Mouse (Mus musculus) neural tube, embryonic 12.5 days (tissue): Measurements from ENCODE around the gene Umad1. TPM values are rescaled to one million over a fixed set of nuclear protein-coding genes. Genes with fewer than 3 reads are reported as not detected.

ENCODE experiments used
- ATAC-seq: fragments of 200-750 bp; cut with Nextera tagmentation; 2 replicates; pipeline ENCODE4 v1.8.0; 2017; ENCODE audit warnings: low read depth, mild to moderate bottlenecking, moderate TSS enrichment, moderate library complexity; ENCODE audit not compliant: low FRiP score
- H3K27ac ChIP-seq: fragments of 300-500 bp; sonication (generic); 2 replicates; pipeline ENCODE4 v1.5.1; 2016
- H3K27me3 ChIP-seq: fragments of 300-500 bp; sonication (generic); replicated peaks from 2 replicates; pipeline ENCODE4 v1.6.1; 2016; ENCODE audit warnings: mild to moderate bottlenecking
- H3K36me3 ChIP-seq: fragments of 300-500 bp; sonication (generic); 2 replicates; pipeline ENCODE4 v1.6.1; 2016; ENCODE audit warnings: mild to moderate bottlenecking
- H3K4me1 ChIP-seq: fragments of 300-500 bp; sonication (generic); 2 replicates; pipeline ENCODE4 v1.6.1; 2016
- H3K4me2 ChIP-seq: fragments of 300-500 bp; sonication (generic); replicated peaks from 2 replicates; pipeline ENCODE4 v1.6.1; 2016; ENCODE audit warnings: mild to moderate bottlenecking
- H3K4me3 ChIP-seq: fragments of 300-500 bp; sonication (generic); 2 replicates; pipeline ENCODE4 v1.5.1; 2016
- H3K9ac ChIP-seq: fragments of 300-500 bp; sonication (generic); 2 replicates; pipeline ENCODE4 v1.6.1; 2016; ENCODE audit warnings: mild to moderate bottlenecking
- H3K9me3 ChIP-seq: fragments of 300-500 bp; sonication (generic); 2 replicates; pipeline ENCODE4 v1.6.1; 2016; ENCODE audit warnings: mild to moderate bottlenecking
- WGBS: fragments of 180-500 bp; shearing (Covaris S2); methylation state at CpG from one replicate; pipeline ENCODE4 v1.1.7; 2016; 5-methylcytosine and 5-hydroxymethylcytosine counted together
- polyA plus RNA-seq: library from polyadenylated mRNA; unstranded; fragments of >200 nt; fragmentation: Nextera tagmentation; extraction: Ambion mirVana; gene quantifications from 2 replicates; pipeline ENCODE4 v1.2.1, GENCODE M21; 2016

Umad1 gene
- polyA plus RNA-seq, 1 experiment from 2014 or later = 30.5 TPM

- ATAC-seq = no peak
- Histone ChIP-seq H3K9ac (no peak overlapping the region), H3K4me2 (no peak overlapping the region), H3K36me3 (no peaks in the 10 kb centered on the region), H3K27ac (no peak overlapping the region), H3K9me3 (no peaks in the 10 kb centered on the region), H3K27me3 (no peaks in the 10 kb centered on the region), H3K4me1 (no peaks in the 10 kb centered on the region), H3K4me3 (no peak overlapping the region)
- 87% methylated on average over 5 of the region's 5 CpGs for WGBS
These were observed 236.2 kb downstream of the Umad1 start for GRCm38 (mm10) chr6:8495109-8495826.

- ATAC-seq = no peak
- H3K4me2 ChIP-seq = no peak overlapping the region
- no peak overlapping the region for H3K4me3 ChIP-seq
- no peaks in the 10 kb centered on the region for H3K9me3 ChIP-seq
- H3K27me3 ChIP-seq = no peaks in the 10 kb centered on the region
- WGBS = 91% methylated on average over 4 of the region's 4 CpGs
- H3K4me1 ChIP-seq = no peaks in the 10 kb centered on the region
- H3K36me3 ChIP-seq = no peaks in the 10 kb centered on the region
- no peak overlapping the region for H3K9ac ChIP-seq
- H3K27ac ChIP-seq = no peak overlapping the region
These were observed 236.7 kb downstream of the Umad1 start for GRCm38 (mm10) chr6:8495827-8496222.

- Histone ChIP-seq H3K9ac (no peak overlapping the region), H3K27me3 (no peaks in the 10 kb centered on the region), H3K9me3 (no peaks in the 10 kb centered on the region), H3K4me1 (no peaks in the 10 kb centered on the region), H3K27ac (no peak overlapping the region), H3K36me3 (no peaks in the 10 kb centered on the region), H3K4me2 (no peak overlapping the region), H3K4me3 (no peak overlapping the region)
- 78% methylated on average over 6 of the region's 6 CpGs for WGBS
- ATAC-seq = no peak
These were observed 238.3 kb downstream of the Umad1 start for GRCm38 (mm10) chr6:8497234-8497867.

- WGBS = 54% methylated on average over 6 of the region's 6 CpGs
- no peaks in the 10 kb centered on the region for H3K4me1 ChIP-seq
- H3K9ac ChIP-seq = no peak overlapping the region
- no peak overlapping the region for H3K4me3 ChIP-seq
- no peaks in the 10 kb centered on the region for H3K9me3 ChIP-seq
- H3K4me2 ChIP-seq = no peak overlapping the region
- no peak overlapping the region for H3K27ac ChIP-seq
- ATAC-seq = no peak
- no peaks in the 10 kb centered on the region for H3K36me3 ChIP-seq
- no peaks in the 10 kb centered on the region for H3K27me3 ChIP-seq
These were observed 238.8 kb downstream of the Umad1 start for GRCm38 (mm10) chr6:8497868-8498257.

GRCm38 (mm10) chr6:8498961-8499360 lies 239.9 kb downstream of the Umad1 start:
- H3K36me3 ChIP-seq = no peaks in the 10 kb centered on the region
- H3K9ac ChIP-seq = no peak overlapping the region
- no peak overlapping the region for H3K27ac ChIP-seq
- no peaks in the 10 kb centered on the region for H3K27me3 ChIP-seq
- H3K9me3 ChIP-seq = no peaks in the 10 kb centered on the region
- H3K4me3 ChIP-seq = no peak overlapping the region
- no peak overlapping the region for H3K4me2 ChIP-seq
- 92% methylated on average over 3 of the region's 3 CpGs for WGBS
- ATAC-seq = no peak
- no peaks in the 10 kb centered on the region for H3K4me1 ChIP-seq

- 59% methylated on average over 3 of the region's 3 CpGs for WGBS
These were observed 244.9 kb downstream of the Umad1 start for GRCm38 (mm10) chr6:8503953-8504352.

GRCm38 (mm10) chr6:8504521-8505228 lies 245.6 kb downstream of the Umad1 start:
- Histone ChIP-seq H3K27me3 (no peaks in the 10 kb centered on the region), H3K9ac (no peak overlapping the region), H3K4me3 (no peak overlapping the region), H3K4me1 (no peaks in the 10 kb centered on the region), H3K4me2 (no peak overlapping the region), H3K36me3 (no peaks in the 10 kb centered on the region), H3K9me3 (no peaks in the 10 kb centered on the region), H3K27ac (no peak overlapping the region)
- no peak for ATAC-seq
- WGBS = 88% methylated on average over 6 of the region's 6 CpGs

More at GRCm38 (mm10) chr6:8503953-8504352, 244.9 kb downstream of the Umad1 start:
- Histone ChIP-seq H3K4me1 (no peaks in the 10 kb centered on the region), H3K4me2 (no peak overlapping the region), H3K4me3 (no peak overlapping the region), H3K27me3 (no peaks in the 10 kb centered on the region), H3K27ac (no peak overlapping the region), H3K9ac (no peak overlapping the region), H3K36me3 (no peaks in the 10 kb centered on the region), H3K9me3 (no peaks in the 10 kb centered on the region)
- ATAC-seq = no peak

- Histone ChIP-seq H3K9ac (no peak overlapping the region), H3K4me3 (no peak overlapping the region)
- ATAC-seq = no peak
These were observed 247.5 kb downstream of the Umad1 start for GRCm38 (mm10) chr6:8506631-8507030.

More at GRCm38 (mm10) chr6:8506631-8507030, 247.5 kb downstream of the Umad1 start:
- H3K27me3 ChIP-seq = no peaks in the 10 kb centered on the region
- H3K4me2 ChIP-seq = no peak overlapping the region
- H3K9me3 ChIP-seq = no peaks in the 10 kb centered on the region
- no peak overlapping the region for H3K27ac ChIP-seq
- no peaks in the 10 kb centered on the region for H3K36me3 ChIP-seq
- H3K4me1 ChIP-seq = peaks cover 3% of the 10 kb centered on the region; the same call in 1 of the 2 replicates

Other genes starting within 250 kb of the Umad1 start
- 0.50 and 1.3 TPM in 2 replicates for gene Col28a1, start 66.7 kb upstream of the Umad1 start, polyA plus RNA-seq
- 30.2 and 30.5 TPM in 2 replicates for gene Mios, start 50.1 kb upstream of the Umad1 start, polyA plus RNA-seq
- 124 and 136 TPM in 2 replicates for gene Rpa3, start 115 bp upstream of the Umad1 start, polyA plus RNA-seq
- gene Gm45062, start 162 bp downstream of the Umad1 start, polyA plus RNA-seq = 16.3 and 20.3 TPM in 2 replicates